ENCODE assay signal across 10 mouse cellular contexts in the genomic region with DNA sequence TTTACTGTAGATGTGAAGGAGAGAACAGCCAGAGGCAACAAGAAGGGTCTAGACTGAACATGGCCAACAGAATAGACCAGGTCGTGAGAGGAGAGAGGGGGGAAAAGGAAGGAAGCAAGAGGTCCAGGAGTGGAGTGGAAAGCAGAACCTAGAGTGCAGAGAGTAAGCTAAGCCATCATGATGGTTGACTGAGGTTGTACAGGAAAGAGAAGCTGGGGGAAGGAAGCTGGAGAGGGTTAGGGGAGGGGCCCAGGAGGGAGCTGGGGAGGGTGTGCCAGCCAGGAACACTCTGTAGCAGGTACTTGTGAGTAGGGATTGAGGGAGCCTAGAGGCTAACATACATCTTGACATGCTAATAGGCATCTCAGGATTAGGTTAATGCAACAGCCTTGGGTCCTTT. TPM values are rescaled to one million over a fixed set of nuclear protein-coding genes. Genes with fewer than 3 reads are reported as not detected.
DNase-seq lines count a peak whose midpoint lies in the region; ATAC-seq and TF ChIP-seq lines count a peak whose summit lies in the region.
"Had no signal": no experiment of that assay in that cellular context is flagged by ENCODE, and none has a peak within 500 bp of the region (broad histone marks: within the 10 kb centered on the region; RNA-seq: fewer than 3 reads in every experiment).

No protein-coding gene starts in this region.

- H3K4me2 ChIP-seq in midbrain, embryonic 11.5 days: no peak overlapping the region
- H3K4me2 ChIP-seq in hindbrain, postnatal 0 days (ENCODE audit: low read depth, low read length): peak overlapping the region; percentile 94

- no peak for TF ChIP-seq CTCF in cerebellum, adult 2 months (IDR thresholded peaks at IDR 0.05; ENCODE audit: borderline replicate concordance, insufficient read depth, low read depth, low read length)
- no peak for TF ChIP-seq CTCF in hindbrain, postnatal 0 days (IDR thresholded peaks at IDR 0.05; ENCODE audit: low read depth)

- TF ChIP-seq POLR2A in cerebellum, adult 2 months (IDR thresholded peaks at IDR 0.05; ENCODE audit: borderline replicate concordance, insufficient read depth, low read length): no peak

- H3K9ac ChIP-seq in midbrain, embryonic 11.5 days (ENCODE audit: low read length): no peak overlapping the region
- H3K9ac ChIP-seq in hindbrain, postnatal 0 days (replicated peaks; ENCODE audit: low read length): no peak overlapping the region

- no peak overlapping the region for H3K27ac ChIP-seq in cerebellum, adult 2 months (ENCODE audit: insufficient read depth, low read length)
- H3K27ac ChIP-seq in midbrain, embryonic 10.5 days (replicated peaks): no peak overlapping the region
- H3K27ac ChIP-seq in midbrain, embryonic 11.5 days (ENCODE audit: low read depth, low read length): no peak overlapping the region
- no peak overlapping the region for H3K27ac ChIP-seq in hindbrain, postnatal 0 days
- H3K27ac ChIP-seq: left cerebral cortex, adult 2 months had no signal

- no peaks in the 10 kb centered on the region for H3K27me3 ChIP-seq in cerebellum, adult 2 months (ENCODE audit: control insufficient read depth, insufficient read depth, low read length)
- H3K27me3 ChIP-seq in midbrain, embryonic 10.5 days (ENCODE audit: low read depth, poor library complexity, severe bottlenecking): no peaks in the 10 kb centered on the region
- H3K27me3 ChIP-seq in midbrain, embryonic 11.5 days (ENCODE audit: control insufficient read depth, insufficient read depth, low read length): no peaks in the 10 kb centered on the region
- H3K27me3 ChIP-seq in hindbrain, postnatal 0 days (ENCODE audit: insufficient read depth, low read length): no peaks in the 10 kb centered on the region

- WGBS in cerebellum, adult 2 months: 54% methylated on average over 1 of the region's 1 CpGs
- 96% methylated on average over 1 of the region's 1 CpGs for WGBS in midbrain, embryonic 10.5 days
- 100% methylated on average over 1 of the region's 1 CpGs for WGBS in midbrain, embryonic 11.5 days
- WGBS in hindbrain, postnatal 0 days: 79% methylated on average over 1 of the region's 1 CpGs

- DNase-seq in cerebellum, adult 9-10 months: peak; percentile 7
- DNase-seq in cerebellum, adult 2 months: no peak
- no peak for DNase-seq in midbrain, embryonic 10.5 days (ENCODE audit: low spot score)
- no peak for DNase-seq in midbrain, embryonic 11.5 days (ENCODE audit: low spot score, missing footprints)
- DNase-seq in hindbrain, postnatal 0 days (ENCODE audit: low spot score): no peak
- DNase-seq in naive thymus-derived CD4-positive, alpha-beta T cell, adult 2 months (ENCODE audit: low read depth): peak; percentile 13
- no peak for DNase-seq in spleen, postnatal 4 days (ENCODE audit: low spot score in 2 of 2)
- no peak for DNase-seq in ovary, adult 18-20 months (ENCODE audit: low spot score)
- DNase-seq: adrenal gland, adult 2 months had no signal

- H3K4me1 ChIP-seq in cerebellum, adult 2 months (ENCODE audit: control insufficient read depth, insufficient read depth, low read length): peaks cover 2% of the 10 kb centered on the region; the same call in 1 of the 2 replicates
- peaks cover 24% of the 10 kb centered on the region for H3K4me1 ChIP-seq in midbrain, embryonic 10.5 days
- H3K4me1 ChIP-seq in midbrain, embryonic 11.5 days (ENCODE audit: control insufficient read depth, insufficient read depth, low read length): peaks cover 2% of the 10 kb centered on the region
- peaks cover 6% of the 10 kb centered on the region; the same call in 1 of the 2 replicates for H3K4me1 ChIP-seq in hindbrain, postnatal 0 days (ENCODE audit: insufficient read depth, low read length)

- H3K4me3 ChIP-seq in cerebellum, adult 2 months (replicated peaks; ENCODE audit: insufficient read depth, low read depth, low read length): no peak overlapping the region
- H3K4me3 ChIP-seq in midbrain, embryonic 10.5 days: peak overlapping the region; percentile 97; the same call in 1 of the 2 replicates
- H3K4me3 ChIP-seq in midbrain, embryonic 11.5 days (ENCODE audit: low read depth, low read length): no peak overlapping the region
- H3K4me3 ChIP-seq in hindbrain, postnatal 0 days (ENCODE audit: low read length): no peak overlapping the region

- peaks cover 26% of the 10 kb centered on the region for H3K36me3 ChIP-seq in midbrain, embryonic 10.5 days
- no peaks in the 10 kb centered on the region for H3K36me3 ChIP-seq in midbrain, embryonic 11.5 days (ENCODE audit: control insufficient read depth, insufficient read depth, low read length)
- no peaks in the 10 kb centered on the region for H3K36me3 ChIP-seq in hindbrain, postnatal 0 days (ENCODE audit: insufficient read depth, low read length)

- no peak for ATAC-seq in midbrain, embryonic 11.5 days (ENCODE audit: low FRiP score)
- no peak for ATAC-seq in hindbrain, postnatal 0 days

- peaks cover 29% of the 10 kb centered on the region; the same call in 1 of the 2 replicates for H3K9me3 ChIP-seq in midbrain, embryonic 10.5 days (replicated peaks)
- H3K9me3 ChIP-seq in midbrain, embryonic 11.5 days (ENCODE audit: control insufficient read depth, low read length): no peaks in the 10 kb centered on the region
- no peaks in the 10 kb centered on the region for H3K9me3 ChIP-seq in hindbrain, postnatal 0 days (ENCODE audit: low read length)

RNA-seq across cellular contexts. Expression of a gene that starts 1.9 kb away (rescaled TPM):
- polyA plus RNA-seq in cerebellum, adult 2 months (2012; rRNA removed): 26.0 and 26.7 TPM in 2 replicates
- polyA plus RNA-seq in midbrain, embryonic 10.5 days (2016; fragmentation: Nextera tagmentation; extraction: Ambion mirVana): 17.2 and 17.5 TPM in 2 replicates
- polyA plus RNA-seq in midbrain, embryonic 11.5 days (2014; fragmentation: Nextera tagmentation; extraction: Ambion mirVana): 23.0 and 23.2 TPM in 2 replicates
- total RNA-seq in hindbrain, postnatal 0 days (2014; rRNA removed): 10.8 and 15.4 TPM in 2 replicates
- 17.5 and 19.2 TPM in 2 replicates for polyA plus RNA-seq in hindbrain, postnatal 0 days (2015; fragmentation: Nextera tagmentation; extraction: Ambion mirVana)

Comparison
In these comparisons a context has a peak if more than half of its experiments do, and no peak if none do; other contexts are left out.
1. DNase-seq: peak in cerebellum, adult 9-10 months (single experiment) and naive thymus-derived CD4-positive, alpha-beta T cell, adult 2 months (single experiment); none in cerebellum, adult 2 months (0 of 2), midbrain, embryonic 10.5 days (single experiment), midbrain, embryonic 11.5 days (single experiment), hindbrain, postnatal 0 days (single experiment), spleen, postnatal 4 days (0 of 2) and ovary, adult 18-20 months (single experiment).